Mouse (Mus musculus) inflammation-experienced regulatory T-cells, adult 6 months (primary cell): ENCODE data around the gene Gabbr2. TPM values are rescaled to one million over a fixed set of nuclear protein-coding genes. Genes with fewer than 3 reads are reported as not detected.

Source experiments
- ATAC-seq: one replicate; pipeline ENCODE4 v1.8.0; 2017
- polyA plus RNA-seq, 3 experiments: library from polyadenylated mRNA; unstranded; fragments of 100-300 nt; shearing (Covaris generic); gene quantifications; one replicate each; pipeline ENCODE4 v1.2.1; 2017

The Gabbr2 gene
- polyA plus RNA-seq, 3 experiments from 2014 or later = not detected

GRCm38 (mm10) chr4:46811165-46811564, 180.5 kb downstream of the Gabbr2 start:
- no peak for ATAC-seq

GRCm38 (mm10) chr4:46806876-46807275, 184.8 kb downstream of the Gabbr2 start:
- ATAC-seq = no peak

GRCm38 (mm10) chr4:46805910-46806309, 185.8 kb downstream of the Gabbr2 start:
- ATAC-seq = no peak

- no peak for ATAC-seq
Measured at GRCm38 (mm10) chr4:46802386-46802785, 189.3 kb downstream of the Gabbr2 start.

- no peak for ATAC-seq
Measured at GRCm38 (mm10) chr4:46799904-46800303, 191.8 kb downstream of the Gabbr2 start.

GRCm38 (mm10) chr4:46795707-46796106, 196.0 kb downstream of the Gabbr2 start:
- ATAC-seq = no peak

- no peak for ATAC-seq
Measured at GRCm38 (mm10) chr4:46794583-46794982, 197.1 kb downstream of the Gabbr2 start.

- ATAC-seq = no peak
Measured at GRCm38 (mm10) chr4:46792280-46793026, 199.2 kb downstream of the Gabbr2 start.

GRCm38 (mm10) chr4:46791268-46791951, 200.3 kb downstream of the Gabbr2 start:
- no peak for ATAC-seq

GRCm38 (mm10) chr4:46790609-46791267, 200.9 kb downstream of the Gabbr2 start:
- no peak for ATAC-seq

GRCm38 (mm10) chr4:46784430-46785049, 207.1 kb downstream of the Gabbr2 start:
- ATAC-seq = no peak

GRCm38 (mm10) chr4:46781109-46781508, 210.6 kb downstream of the Gabbr2 start:
- no peak for ATAC-seq

GRCm38 (mm10) chr4:46775959-46776358, 215.7 kb downstream of the Gabbr2 start:
- ATAC-seq = no peak

- ATAC-seq = no peak
Measured at GRCm38 (mm10) chr4:46774652-46775051, 217.0 kb downstream of the Gabbr2 start.

GRCm38 (mm10) chr4:46773243-46773642, 218.4 kb downstream of the Gabbr2 start:
- ATAC-seq = no peak

- no peak for ATAC-seq
Measured at GRCm38 (mm10) chr4:46772591-46772990, 219.1 kb downstream of the Gabbr2 start.

GRCm38 (mm10) chr4:46771116-46771515, 220.6 kb downstream of the Gabbr2 start:
- no peak for ATAC-seq

GRCm38 (mm10) chr4:46770635-46771034, 221.0 kb downstream of the Gabbr2 start:
- no peak for ATAC-seq

- no peak for ATAC-seq
Measured at GRCm38 (mm10) chr4:46770090-46770489, 221.6 kb downstream of the Gabbr2 start.

- ATAC-seq = no peak
Measured at GRCm38 (mm10) chr4:46766326-46766725, 225.3 kb downstream of the Gabbr2 start.

- no peak for ATAC-seq
Measured at GRCm38 (mm10) chr4:46759838-46760237, 231.8 kb downstream of the Gabbr2 start.

GRCm38 (mm10) chr4:46758340-46759041, 233.2 kb downstream of the Gabbr2 start:
- ATAC-seq = no peak
